Mouse (Mus musculus) granulocyte monocyte progenitor cell, adult 5-6 weeks (primary cell): ENCODE measurements at regions not wholly inside any gene's neighbourhood (a gene's known extent, or its start where the extent isn't known, plus 50 kb on each side); places are given as distances from the start of the nearest gene placed in this dataset.
"Not testable (repeated sequence)": the region's sequence is repeated elsewhere in the genome, so short reads cannot be mapped to it uniquely, and the experiment has no call there.

ENCODE experiments used
- ATAC-seq: replicated peaks from 2 replicates; pipeline ENCODE4 v1.8.0; 2016; ENCODE audit warnings: mild to moderate bottlenecking, moderate TSS enrichment, inconsistent platforms; ENCODE audit not compliant: poor library complexity, severe bottlenecking

GRCm38 (mm10) chr8:26590591-26591212 lies 386.4 kb upstream of the Zfp703 start:
- no peak for ATAC-seq

GRCm38 (mm10) chr8:26591266-26591665 lies 385.9 kb upstream of the Zfp703 start:
- ATAC-seq, result no peak

DNA sequence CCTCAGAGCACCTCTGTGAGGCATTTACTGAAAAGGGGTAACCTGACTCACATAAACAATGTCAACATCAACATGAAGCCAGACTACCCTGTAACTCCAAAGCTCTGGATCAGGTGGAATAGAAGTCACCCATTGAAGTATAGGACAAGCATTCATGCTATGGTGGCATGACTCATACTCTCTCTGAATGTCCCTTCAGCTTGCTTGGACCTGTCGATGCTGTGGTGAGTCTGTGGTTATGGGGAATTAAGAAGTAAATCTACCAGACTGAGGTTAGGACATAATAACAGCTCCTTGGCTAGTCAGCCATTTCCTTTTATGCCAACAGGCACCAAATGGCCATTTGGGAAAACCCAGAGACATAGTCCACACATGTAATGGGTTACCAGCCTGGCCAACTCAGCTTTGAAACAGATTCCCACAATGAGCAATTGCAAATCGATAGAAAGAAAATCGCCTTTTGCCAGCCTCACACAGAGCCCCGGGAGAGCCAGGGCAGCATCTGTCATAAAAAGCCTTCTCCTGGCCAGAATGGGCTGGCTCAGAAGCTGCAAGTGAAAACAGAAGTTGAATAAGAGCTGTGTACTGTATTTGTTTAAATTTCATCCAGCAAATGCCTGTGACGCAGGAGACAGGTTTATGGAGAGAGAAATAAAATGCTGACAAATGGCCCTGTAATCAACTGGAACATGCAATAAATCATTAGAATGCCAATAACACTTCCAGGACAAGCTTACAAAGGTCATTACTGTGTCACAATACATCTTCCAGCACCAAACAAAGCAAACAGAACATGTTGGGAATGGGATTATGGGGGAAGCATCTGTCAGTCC lies 383.4 kb upstream of the Zfp703 start:
- peak; percentile 57 for ATAC-seq

DNA sequence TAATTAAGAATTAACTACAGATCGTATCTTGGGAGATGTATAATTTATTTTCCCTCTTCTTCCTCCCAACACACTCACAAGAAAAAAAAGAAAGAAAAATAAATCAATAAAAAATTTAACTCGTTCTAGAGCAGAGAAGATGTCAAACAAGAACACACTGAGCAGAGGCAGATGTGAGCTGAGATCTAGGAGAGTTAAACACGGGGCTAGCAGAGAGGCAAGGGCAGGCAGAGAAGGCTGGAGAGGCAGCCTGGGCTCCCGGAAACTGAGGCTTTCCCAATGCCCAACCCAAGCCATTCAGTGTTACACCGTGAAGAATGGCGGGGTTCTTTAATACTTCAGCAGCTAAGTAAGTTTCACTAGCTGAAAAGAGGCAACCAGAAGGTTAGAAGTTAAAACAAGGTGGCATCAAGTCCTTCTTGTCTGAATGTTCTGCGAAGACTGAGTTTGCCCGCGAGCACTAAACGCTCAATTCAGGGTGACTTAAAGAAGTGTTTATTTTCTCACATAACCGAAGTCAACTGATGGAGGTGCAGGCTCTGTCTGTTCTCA lies 382.7 kb upstream of the Zfp703 start:
- no peak for ATAC-seq

DNA sequence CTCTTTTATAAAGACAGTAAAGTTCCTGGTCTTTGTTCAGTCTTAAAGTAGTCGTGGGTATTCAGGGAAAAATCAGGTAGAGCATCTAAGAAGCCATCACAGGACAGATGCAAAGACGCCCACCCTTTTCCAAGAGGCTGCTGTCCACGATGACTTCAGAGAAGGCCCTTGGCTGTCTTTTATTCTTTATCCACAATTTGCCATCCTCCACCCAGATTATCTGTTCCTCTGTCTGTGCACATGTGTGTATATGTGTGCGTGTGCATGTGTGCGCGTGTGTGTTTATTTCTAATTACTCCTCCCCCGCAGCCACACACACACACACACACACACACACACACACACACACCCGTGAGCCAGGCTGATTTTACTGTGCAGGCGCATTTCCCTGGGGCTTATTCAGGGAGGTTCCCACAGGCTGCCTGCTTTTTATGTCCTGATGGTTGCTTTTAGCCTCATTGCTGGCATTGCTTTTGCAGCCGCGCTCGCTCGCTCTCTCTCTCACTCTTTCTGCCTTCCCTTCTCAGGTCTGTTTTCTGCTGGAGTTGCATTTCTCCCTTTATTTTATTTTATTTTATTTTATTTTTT lies 381.6 kb upstream of the Zfp703 start:
- no peak for ATAC-seq

DNA sequence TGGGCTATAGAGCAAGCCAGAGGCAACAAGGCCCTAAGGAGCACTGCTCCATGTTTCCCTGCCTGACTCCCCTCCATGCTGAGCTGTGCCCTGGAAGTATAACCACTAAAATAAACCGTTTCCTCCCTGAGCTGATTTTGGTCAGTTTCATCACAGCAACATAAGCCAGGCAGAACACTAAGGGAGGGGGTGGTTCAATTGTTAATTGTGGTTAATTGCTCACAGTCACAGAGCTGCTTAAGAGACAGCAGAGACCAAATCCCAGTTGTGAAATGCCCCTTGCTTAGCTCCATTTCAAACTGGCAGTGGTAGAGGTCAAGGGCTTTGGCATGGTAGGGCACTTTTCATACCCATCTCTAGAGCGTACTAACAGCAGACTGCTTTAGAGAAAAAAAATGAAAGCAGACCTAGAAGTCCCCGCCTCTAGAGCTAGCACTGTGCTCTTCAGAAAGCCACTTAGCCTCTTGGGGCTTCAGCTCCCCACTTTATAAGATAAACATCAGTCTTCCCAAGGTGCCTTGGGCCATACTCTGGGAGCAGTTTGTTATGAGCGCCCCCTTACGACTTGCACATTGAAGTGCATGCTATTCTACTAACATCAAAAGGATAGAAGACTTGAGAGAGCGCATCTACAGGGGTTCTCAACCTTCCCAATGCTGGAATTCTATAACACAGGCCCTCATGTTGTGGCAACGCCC lies 380.3 kb upstream of the Zfp703 start:
- peak; percentile 90 for ATAC-seq

- no peak for ATAC-seq
Observed at GRCm38 (mm10) chr8:26598520-26598919, 378.6 kb upstream of the Zfp703 start.

DNA sequence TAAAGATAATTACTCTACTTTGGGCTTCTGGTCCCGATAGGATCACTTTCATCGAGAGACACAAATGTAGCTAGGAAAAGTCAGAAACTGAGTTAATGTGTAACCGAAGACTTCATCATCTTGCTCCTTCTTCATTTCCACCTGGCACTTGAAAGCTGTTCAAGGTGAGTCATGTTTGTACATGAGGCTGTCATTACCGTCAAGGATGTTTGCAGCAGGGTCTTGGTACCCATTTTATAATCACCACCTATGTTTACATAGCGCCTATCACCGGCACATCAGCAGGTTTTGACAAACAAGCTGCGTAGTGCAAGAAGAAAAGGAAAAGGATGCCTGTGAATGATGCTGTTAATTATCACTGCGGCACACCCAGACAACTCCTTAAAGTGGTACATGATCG lies 377.0 kb upstream of the Zfp703 start:
- ATAC-seq, result no peak

- ATAC-seq, result no peak
Observed at GRCm38 (mm10) chr8:26608001-26608400, 369.1 kb upstream of the Zfp703 start.

DNA sequence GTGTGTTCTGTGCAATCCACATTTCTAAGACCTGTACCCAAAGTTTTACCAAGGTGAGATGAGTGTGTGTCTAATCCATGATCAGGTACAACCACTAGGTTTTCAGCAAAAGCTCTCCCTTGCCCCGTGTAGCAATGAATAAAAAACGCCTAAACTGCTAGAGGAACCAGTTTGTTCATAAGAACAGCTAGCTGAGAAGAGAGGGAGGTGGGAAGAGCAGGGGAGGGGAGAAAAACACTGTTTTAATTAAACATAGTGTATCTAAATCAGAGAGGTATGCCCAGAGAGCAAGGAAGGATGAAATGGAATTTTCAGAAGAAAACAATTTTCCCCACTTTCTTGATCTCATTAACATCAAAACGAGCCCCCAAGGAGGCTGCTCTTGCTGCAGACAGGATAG lies 368.5 kb upstream of the Zfp703 start:
- ATAC-seq, result no peak

- ATAC-seq, result peak; percentile 61
Observed at GRCm38 (mm10) chr8:26612153-26612552, 365.0 kb upstream of the Zfp703 start.

- ATAC-seq, result peak; percentile 27
Observed at GRCm38 (mm10) chr8:26622311-26623052, 354.6 kb upstream of the Zfp703 start.

- ATAC-seq, result no peak
Observed at GRCm38 (mm10) chr8:26626186-26626585, 350.9 kb upstream of the Zfp703 start.

DNA sequence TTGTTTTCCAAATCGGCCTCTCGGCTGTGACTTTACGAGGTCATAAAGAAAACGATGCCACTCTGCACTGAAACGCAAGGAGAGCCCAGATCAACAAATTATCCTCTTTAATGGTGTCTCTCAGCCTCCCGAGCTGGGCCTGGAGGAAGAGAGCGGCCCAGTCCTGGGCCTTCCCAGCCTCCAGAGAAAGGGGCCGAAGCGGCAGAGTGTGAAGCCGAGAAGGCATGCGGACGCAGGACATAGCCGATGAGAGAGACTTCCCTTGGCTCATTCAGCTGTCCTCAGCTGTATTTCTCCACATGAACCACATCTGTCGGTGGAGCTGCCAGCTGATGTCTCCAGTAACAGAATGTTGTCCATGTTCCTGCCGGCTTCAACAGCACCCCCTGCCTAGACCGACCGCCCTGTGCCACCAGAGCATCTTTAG lies 350.5 kb upstream of the Zfp703 start:
- no peak for ATAC-seq

DNA sequence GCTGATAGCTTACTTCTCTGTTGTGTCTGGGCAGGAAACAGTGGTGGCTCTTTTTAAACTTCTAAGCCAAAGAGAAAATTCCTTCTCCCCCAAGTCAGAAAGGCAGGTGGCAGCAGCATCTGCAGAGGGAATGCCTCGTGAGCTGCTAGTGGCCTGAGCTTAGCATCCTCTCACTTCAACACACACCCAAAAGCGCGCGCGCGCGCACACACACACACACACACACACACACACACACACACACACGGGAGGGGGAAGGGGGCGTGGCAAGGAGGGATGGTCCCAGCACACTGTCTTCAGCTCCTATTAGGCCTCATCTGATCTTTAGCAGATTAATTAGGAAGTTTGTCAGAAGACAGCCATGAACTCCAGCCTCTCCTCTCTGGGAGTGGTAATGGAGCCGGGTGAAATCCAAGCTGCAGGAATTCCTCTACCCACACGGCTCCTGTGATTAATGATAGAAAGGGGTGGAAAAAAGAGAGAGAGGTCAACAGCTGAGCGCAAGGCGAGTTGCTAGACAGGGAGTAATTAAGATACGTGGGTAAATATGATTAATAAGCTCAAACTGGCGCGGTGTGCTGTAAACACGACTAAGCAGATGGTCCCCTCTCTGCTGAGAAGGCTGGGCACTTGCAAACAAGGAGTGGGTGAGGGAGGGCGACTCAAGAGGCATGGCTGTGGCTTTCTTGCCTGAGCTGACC lies 349.8 kb upstream of the Zfp703 start:
- no peak for ATAC-seq

GRCm38 (mm10) chr8:26630544-26630943 lies 346.6 kb upstream of the Zfp703 start:
- peak; percentile 75 for ATAC-seq

- no peak for ATAC-seq
Observed at GRCm38 (mm10) chr8:26635701-26636100, 341.4 kb upstream of the Zfp703 start.

GRCm38 (mm10) chr8:26645375-26645774 lies 331.8 kb upstream of the Zfp703 start:
- not testable (repeated sequence) for ATAC-seq

- no peak for ATAC-seq
Observed at GRCm38 (mm10) chr8:26650287-26650686, 326.8 kb upstream of the Zfp703 start.
